Mouse (Mus musculus): Measurements from ENCODE around the gene Ap2s1. TPM values are rescaled to one million over a fixed set of nuclear protein-coding genes. Genes with fewer than 3 reads are reported as not detected.

Gene Ap2s1
- polyA plus RNA-seq, 1 experiment from 2014 or later, result 372 TPM

GRCm38 (mm10) chr7:16758872-16759574, 20.8 kb downstream of the Ap2s1 start:
- WGBS, result 59% methylated on average over 11 of the region's 11 CpGs
- H3K36me3 ChIP-seq, result no peaks in the 10 kb centered on the region
- H3K4me3 ChIP-seq, result no peak overlapping the region
- peaks cover 5% of the 10 kb centered on the region; the same call in 1 of the 2 replicates for H3K4me1 ChIP-seq (replicated peaks)
- no peaks in the 10 kb centered on the region for H3K27me3 ChIP-seq
- H3K9ac ChIP-seq, result no peak overlapping the region
- H3K4me2 ChIP-seq, result no peak overlapping the region
- H3K27ac ChIP-seq (replicated peaks), result no peak overlapping the region
- H3K9me3 ChIP-seq, result no peaks in the 10 kb centered on the region
- ATAC-seq (ENCODE audit: low read depth), result peak; percentile 95

DNA sequence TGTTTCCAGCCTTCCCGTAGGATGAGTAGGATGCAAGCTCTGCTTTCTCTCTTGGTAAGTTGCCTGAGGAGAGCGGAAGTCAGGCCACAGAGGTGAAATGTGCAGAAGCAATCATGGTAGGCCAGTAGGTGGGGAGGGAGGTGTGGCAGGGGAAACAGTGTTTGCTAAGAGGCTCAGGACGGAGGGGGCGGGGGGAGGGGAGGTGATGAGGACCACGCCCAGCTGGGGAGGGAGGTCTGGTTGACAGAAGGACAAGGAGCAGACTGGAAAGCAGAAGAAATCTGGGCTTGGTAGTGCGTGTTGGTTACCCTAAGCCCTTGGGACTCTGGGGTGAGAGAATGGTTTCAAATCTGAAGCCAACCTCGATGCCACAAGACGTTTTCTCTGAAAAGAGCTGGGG, 22.1 kb downstream of the Ap2s1 start:
- Histone ChIP-seq H3K4me1 (replicated peaks) (peaks cover 5% of the 10 kb centered on the region; the same call in 1 of the 2 replicates), H3K4me2 (no peak overlapping the region), H3K4me3 (no peak overlapping the region), H3K27ac (replicated peaks) (no peak overlapping the region), H3K9me3 (no peaks in the 10 kb centered on the region), H3K27me3 (no peaks in the 10 kb centered on the region), H3K36me3 (no peaks in the 10 kb centered on the region), H3K9ac (no peak overlapping the region)
- ATAC-seq (ENCODE audit: low read depth), result no peak
- 26% methylated on average over 8 of the region's 8 CpGs for WGBS

DNA sequence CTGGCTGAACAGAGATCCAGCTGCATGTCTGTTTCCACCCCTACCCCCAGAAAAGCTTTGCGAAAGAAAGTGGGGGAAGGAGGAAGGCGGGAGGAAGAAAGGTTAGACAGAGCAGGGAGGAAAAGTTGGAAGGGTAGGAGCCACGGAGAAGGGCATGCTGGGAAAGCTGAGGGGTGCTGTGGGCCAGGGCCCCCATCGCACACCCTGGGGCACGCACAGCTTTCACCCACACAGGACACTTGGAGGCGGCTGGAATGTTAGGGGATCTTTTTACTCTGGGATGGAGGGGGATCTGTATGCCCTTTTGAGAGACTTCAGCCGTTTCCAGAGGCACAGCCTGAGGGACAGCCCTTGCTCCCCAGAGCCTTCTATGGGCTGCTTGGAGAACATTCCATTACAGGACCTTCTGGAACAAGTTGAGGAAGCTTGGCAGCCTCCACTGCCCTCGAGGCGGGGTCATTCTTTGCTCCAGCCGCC, 22.8 kb downstream of the Ap2s1 start:
- H3K4me3 ChIP-seq, result no peak overlapping the region
- H3K36me3 ChIP-seq, result no peaks in the 10 kb centered on the region
- 53% methylated on average over 10 of the region's 10 CpGs for WGBS
- ATAC-seq (ENCODE audit: low read depth), result no peak
- H3K4me2 ChIP-seq, result no peak overlapping the region
- H3K27ac ChIP-seq (replicated peaks), result no peak overlapping the region
- no peak overlapping the region for H3K9ac ChIP-seq
- H3K4me1 ChIP-seq (replicated peaks), result peaks cover 5% of the 10 kb centered on the region; the same call in 1 of the 2 replicates
- H3K27me3 ChIP-seq, result no peaks in the 10 kb centered on the region
- H3K9me3 ChIP-seq, result no peaks in the 10 kb centered on the region

DNA sequence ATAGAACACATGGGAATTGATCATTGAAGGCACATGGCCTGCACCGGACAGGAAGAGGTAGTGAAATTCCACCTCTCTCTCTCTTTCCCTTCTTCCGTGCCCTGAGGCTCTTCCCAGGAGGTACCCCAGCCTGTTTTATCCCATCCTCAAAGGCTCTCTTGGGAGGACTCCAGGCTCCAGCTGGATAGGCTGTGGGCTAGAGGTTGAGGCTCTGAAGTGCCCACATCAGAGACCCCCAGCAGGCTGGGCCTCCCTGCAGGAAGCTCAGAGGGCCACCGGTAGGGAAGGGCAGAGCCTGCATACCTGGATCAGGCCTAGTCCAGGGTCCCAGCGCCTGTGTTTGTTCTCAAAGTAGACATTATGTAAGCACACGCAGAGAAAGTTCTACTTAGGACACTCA, 23.4 kb downstream of the Ap2s1 start:
- Histone ChIP-seq H3K27ac (replicated peaks) (no peak overlapping the region), H3K4me1 (replicated peaks) (peaks cover 5% of the 10 kb centered on the region; the same call in 1 of the 2 replicates), H3K27me3 (no peaks in the 10 kb centered on the region), H3K9ac (no peak overlapping the region), H3K9me3 (no peaks in the 10 kb centered on the region), H3K4me3 (no peak overlapping the region), H3K36me3 (no peaks in the 10 kb centered on the region), H3K4me2 (no peak overlapping the region)
- WGBS, result 42% methylated on average over 5 of the region's 5 CpGs
- ATAC-seq (ENCODE audit: low read depth), result no peak

DNA sequence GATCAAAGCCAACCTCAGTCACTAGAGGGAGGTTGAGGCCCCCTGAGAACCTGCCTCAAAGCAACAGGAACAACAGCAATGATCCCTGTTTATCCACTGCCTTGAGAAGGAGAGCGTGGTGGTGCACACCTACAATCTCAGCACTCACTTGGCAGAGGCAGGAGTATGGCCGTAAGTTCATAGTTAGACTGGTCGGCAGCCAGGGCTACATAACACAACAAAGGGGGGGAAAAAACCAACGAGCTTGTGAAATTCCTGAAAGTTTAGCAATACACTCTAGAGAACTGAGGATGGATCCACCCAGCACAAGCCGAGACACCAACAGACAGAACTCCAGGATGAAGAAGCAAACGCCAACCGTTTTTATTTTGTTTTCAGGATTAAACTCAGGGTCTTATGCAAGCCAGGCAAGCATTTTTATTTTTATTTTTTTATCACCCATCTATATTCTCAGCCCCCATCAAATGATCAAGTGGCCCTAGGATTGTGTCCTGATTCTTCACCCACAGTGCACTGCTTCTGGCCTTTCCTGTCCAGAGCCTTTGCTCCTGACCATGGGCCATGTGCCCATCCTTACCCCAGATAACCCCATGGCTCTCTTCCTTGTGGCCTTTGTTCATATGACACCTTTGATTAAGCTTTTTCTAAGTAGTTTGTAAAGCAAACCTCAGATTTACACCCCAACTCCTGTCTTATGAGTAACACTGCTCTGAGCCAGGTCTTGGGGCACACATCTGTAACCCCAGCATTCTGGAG, 25.4 kb downstream of the Ap2s1 start:
- no peaks in the 10 kb centered on the region for H3K9me3 ChIP-seq
- H3K4me1 ChIP-seq (replicated peaks), result peaks cover 5% of the 10 kb centered on the region; the same call in 1 of the 2 replicates
- H3K27me3 ChIP-seq, result no peaks in the 10 kb centered on the region
- no peak overlapping the region for H3K4me3 ChIP-seq
- H3K27ac ChIP-seq (replicated peaks), result no peak overlapping the region
- no peak for ATAC-seq (ENCODE audit: low read depth)
- 88% methylated on average over 7 of the region's 7 CpGs for WGBS
- no peaks in the 10 kb centered on the region for H3K36me3 ChIP-seq
- no peak overlapping the region for H3K4me2 ChIP-seq
- no peak overlapping the region for H3K9ac ChIP-seq

DNA sequence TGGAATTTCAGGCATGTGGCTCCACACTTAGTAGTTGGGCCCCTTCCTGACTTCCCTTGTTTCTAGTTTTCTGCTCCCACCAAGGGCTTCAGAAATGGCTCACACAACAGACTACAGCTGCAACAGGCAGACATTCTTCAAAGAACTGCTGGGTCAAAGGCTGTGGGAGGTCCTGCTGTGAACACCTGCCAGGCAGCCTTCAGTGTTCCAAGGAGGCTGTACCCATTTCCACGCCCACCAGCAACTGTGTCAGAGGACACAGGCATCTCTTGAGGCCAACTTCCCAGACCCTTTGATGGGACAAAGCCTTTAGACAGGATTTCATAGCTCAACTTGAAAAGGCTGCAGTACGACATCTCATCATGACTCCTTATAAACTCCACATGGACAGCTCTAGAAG, 28.2 kb downstream of the Ap2s1 start:
- Histone ChIP-seq H3K4me2 (no peak overlapping the region), H3K36me3 (no peaks in the 10 kb centered on the region), H3K9me3 (no peaks in the 10 kb centered on the region; the same call in 1 of the 2 replicates), H3K27ac (replicated peaks) (no peak overlapping the region), H3K9ac (no peak overlapping the region), H3K4me3 (no peak overlapping the region), H3K27me3 (no peaks in the 10 kb centered on the region), H3K4me1 (replicated peaks) (no peaks in the 10 kb centered on the region; the same call in 1 of the 2 replicates)
- 17% methylated on average over 2 of the region's 2 CpGs for WGBS
- no peak for ATAC-seq (ENCODE audit: low read depth)

DNA sequence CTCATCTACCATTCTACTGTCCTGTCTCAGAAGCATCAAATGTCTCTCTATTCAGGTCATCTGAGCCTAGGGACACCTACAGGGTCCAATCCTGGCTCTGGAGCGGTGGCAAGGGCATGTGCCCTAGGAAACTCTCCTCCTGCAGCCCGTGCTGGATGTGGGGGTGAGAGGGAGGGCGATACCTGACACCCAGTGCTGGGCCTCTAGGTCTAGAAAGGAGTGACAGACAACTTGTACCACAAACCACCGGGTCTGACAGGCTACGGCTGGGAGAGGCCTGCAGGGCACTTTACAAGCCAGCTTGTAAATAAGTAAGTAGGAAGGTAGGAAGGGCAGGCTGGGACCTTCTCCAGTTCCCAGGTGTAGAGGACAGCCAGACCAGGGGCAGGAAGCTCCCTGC, 37.7 kb downstream of the Ap2s1 start:
- 62% methylated on average over 5 of the region's 5 CpGs for WGBS
- Histone ChIP-seq H3K9ac (no peak overlapping the region), H3K4me3 (no peak overlapping the region), H3K27me3 (no peaks in the 10 kb centered on the region), H3K36me3 (no peaks in the 10 kb centered on the region), H3K9me3 (0 out of 2 replicates have a peak, but pooled peaks cover 4% of the 10 kb centered on the region), H3K27ac (replicated peaks) (no peak overlapping the region), H3K4me2 (no peak overlapping the region), H3K4me1 (replicated peaks) (0 out of 2 replicates have a peak, but pooled peaks cover 3% of the 10 kb centered on the region)
- ATAC-seq (ENCODE audit: low read depth), result no peak

DNA sequence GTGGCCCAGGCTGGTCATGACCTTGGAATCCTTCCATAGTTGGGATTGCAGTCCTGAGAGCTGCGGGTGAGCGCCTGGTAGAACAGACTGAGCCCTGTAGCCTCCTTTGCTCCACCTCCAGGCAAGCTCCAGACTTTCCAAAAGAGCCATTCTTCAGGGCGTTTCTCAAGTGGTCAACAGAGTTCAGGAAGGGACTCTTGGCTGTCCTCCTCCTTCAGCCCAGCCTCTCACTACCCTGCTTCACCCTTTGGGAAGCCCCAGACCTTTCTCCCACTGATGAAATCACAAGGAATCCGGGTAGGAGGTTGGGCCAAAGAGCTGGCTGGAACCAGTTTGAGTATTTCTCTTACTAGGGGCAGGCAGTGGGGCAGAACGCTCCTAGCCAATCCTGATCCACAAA, 41.9 kb downstream of the Ap2s1 start:
- no peak for ATAC-seq (ENCODE audit: low read depth)
- Histone ChIP-seq H3K4me3 (no peak overlapping the region), H3K36me3 (no peaks in the 10 kb centered on the region), H3K9ac (no peak overlapping the region), H3K27me3 (peaks cover 14% of the 10 kb centered on the region), H3K9me3 (no peaks in the 10 kb centered on the region), H3K4me2 (no peak overlapping the region), H3K27ac (replicated peaks) (no peak overlapping the region), H3K4me1 (replicated peaks) (peaks cover 41% of the 10 kb centered on the region)
- WGBS, result 71% methylated on average over 5 of the region's 5 CpGs

DNA sequence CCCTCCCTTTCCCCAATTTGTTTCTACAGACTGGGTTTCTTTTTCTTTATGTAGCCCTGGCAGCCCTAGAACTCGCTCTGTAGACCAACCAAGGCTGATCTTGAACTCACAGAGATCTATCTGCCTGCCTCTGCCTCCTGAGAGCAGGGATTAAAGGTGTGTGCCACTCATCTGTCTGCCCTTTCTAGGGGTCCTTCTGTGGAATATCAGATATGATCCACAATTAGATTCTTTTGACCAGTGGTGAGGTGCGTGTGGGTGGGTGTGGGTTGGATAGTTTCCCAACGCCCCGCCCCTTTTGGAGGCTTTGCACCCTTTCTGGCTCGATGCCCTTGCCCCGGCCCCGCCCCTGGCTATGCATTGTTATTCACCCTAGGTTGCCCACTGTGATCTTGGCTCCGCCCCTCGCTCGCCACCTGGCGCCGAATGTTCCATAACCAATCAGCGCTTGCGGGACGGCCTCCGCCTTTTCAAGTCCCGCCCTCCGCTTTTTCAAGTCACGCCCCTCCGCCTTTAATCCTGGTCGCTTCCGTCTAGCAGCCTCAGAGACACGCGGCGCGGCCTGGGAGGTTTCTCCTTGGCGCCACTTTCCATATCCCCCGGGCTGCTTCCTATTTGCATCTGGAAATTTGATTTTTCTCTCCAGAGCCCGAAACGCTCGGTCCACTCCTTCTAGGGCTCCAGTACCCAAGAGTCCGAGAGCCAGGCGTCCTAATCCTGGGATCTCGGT, 42.8 kb downstream of the Ap2s1 start, which contains the start of gene Slc1a5:
Gene Slc1a5, plus strand, starts transcription at position 516 of the 730 bp plus-strand sequence.
- Histone ChIP-seq H3K9me3 (no peaks in the 10 kb centered on the region), H3K9ac (peak within 1 kb of the TSS; percentile 70), H3K27ac (replicated peaks) (0 out of 2 replicates have a peak within 1 kb of the TSS, but pooled peaks have one; percentile 29), H3K4me3 (peak within 1 kb of the TSS; percentile 52), H3K36me3 (no peaks in the 10 kb centered on the region), H3K4me2 (peak within 1 kb of the TSS; percentile 97), H3K4me1 (replicated peaks) (peaks cover 41% of the 10 kb centered on the region), H3K27me3 (peaks cover 14% of the 10 kb centered on the region)
- WGBS, result 4% methylated on average over 34 of the region's 34 CpGs
- ATAC-seq (ENCODE audit: low read depth), result peak; percentile 81

DNA sequence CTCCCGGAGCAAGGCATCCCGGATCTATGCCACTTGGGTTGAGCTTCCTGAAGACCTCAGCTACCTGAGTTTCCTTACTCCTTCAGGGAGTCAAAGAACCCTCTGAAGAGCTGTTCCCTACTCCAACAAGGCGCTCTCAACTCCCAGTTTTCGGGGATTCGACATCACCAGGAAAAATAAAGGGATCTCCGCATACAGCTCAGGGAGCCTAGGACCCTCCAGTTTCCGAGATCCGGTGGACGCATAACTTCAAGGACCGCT, 43.3 kb downstream of the Ap2s1 start:
- peaks cover 41% of the 10 kb centered on the region for H3K4me1 ChIP-seq (replicated peaks)
- H3K4me2 ChIP-seq, result peak overlapping the region; percentile 97
- H3K9ac ChIP-seq, result peak overlapping the region; percentile 70
- no peaks in the 10 kb centered on the region for H3K9me3 ChIP-seq
- ATAC-seq (ENCODE audit: low read depth), result peak; percentile 24
- H3K27ac ChIP-seq (replicated peaks), result no peak overlapping the region
- H3K27me3 ChIP-seq, result peaks cover 14% of the 10 kb centered on the region
- no peaks in the 10 kb centered on the region for H3K36me3 ChIP-seq
- WGBS, result 1% methylated on average over 10 of the region's 10 CpGs
- H3K4me3 ChIP-seq, result peak overlapping the region; percentile 52

- Histone ChIP-seq H3K9me3 (no peaks in the 10 kb centered on the region), H3K9ac (peak overlapping the region; percentile 70), H3K4me3 (peak overlapping the region; percentile 52), H3K27ac (replicated peaks) (no peak overlapping the region), H3K36me3 (no peaks in the 10 kb centered on the region), H3K27me3 (peaks cover 14% of the 10 kb centered on the region), H3K4me2 (peak overlapping the region; percentile 97), H3K4me1 (replicated peaks) (peaks cover 41% of the 10 kb centered on the region)
- peak; percentile 29 for ATAC-seq (ENCODE audit: low read depth)
- WGBS, result under 1% methylated on average over 60 of the region's 60 CpGs
These were observed 43.8 kb downstream of the Ap2s1 start for GRCm38 (mm10) chr7:16781816-16782554.
